Mouse (Mus musculus): ENCODE measurements at regions not wholly inside any gene's neighbourhood (a gene's known extent, or its start where the extent isn't known, plus 50 kb on each side); places are given as distances from the start of the nearest gene placed in this dataset.

GRCm38 (mm10) chr9:117967080-117967479, 73.2 kb upstream of the Azi2 start:
- no peaks in the 10 kb centered on the region for H3K9me3 ChIP-seq
- H3K36me3 ChIP-seq: no peaks in the 10 kb centered on the region
- H3K27me3 ChIP-seq: no peaks in the 10 kb centered on the region
- H3K4me3 ChIP-seq: no peak overlapping the region
- peaks cover 4% of the 10 kb centered on the region; the same call in 1 of the 2 replicates for H3K4me1 ChIP-seq (replicated peaks)
- H3K9ac ChIP-seq: no peak overlapping the region
- WGBS: 60% methylated on average over 2 of the region's 2 CpGs
- no peak overlapping the region for H3K27ac ChIP-seq
- no peak overlapping the region for H3K4me2 ChIP-seq
- ATAC-seq (ENCODE audit: low FRiP score): no peak

GRCm38 (mm10) chr9:117966326-117966989, 73.8 kb upstream of the Azi2 start:
- WGBS: 62% methylated on average over 10 of the region's 10 CpGs
- H3K36me3 ChIP-seq: no peaks in the 10 kb centered on the region
- peaks cover 4% of the 10 kb centered on the region; the same call in 1 of the 2 replicates for H3K4me1 ChIP-seq (replicated peaks)
- H3K4me2 ChIP-seq: no peak overlapping the region
- H3K9ac ChIP-seq: peak overlapping the region; percentile 35; the same call in 1 of the 2 replicates
- H3K4me3 ChIP-seq: no peak overlapping the region
- ATAC-seq (ENCODE audit: low FRiP score): no peak
- no peaks in the 10 kb centered on the region for H3K9me3 ChIP-seq
- no peaks in the 10 kb centered on the region for H3K27me3 ChIP-seq
- H3K27ac ChIP-seq: no peak overlapping the region

GRCm38 (mm10) chr9:117962088-117963030, 77.9 kb upstream of the Azi2 start:
- Histone ChIP-seq H3K4me2 (no peak overlapping the region), H3K27ac (no peak overlapping the region), H3K27me3 (no peaks in the 10 kb centered on the region), H3K36me3 (no peaks in the 10 kb centered on the region), H3K4me1 (replicated peaks) (peaks cover 4% of the 10 kb centered on the region; the same call in 1 of the 2 replicates), H3K9ac (no peak overlapping the region), H3K4me3 (no peak overlapping the region), H3K9me3 (no peaks in the 10 kb centered on the region)
- WGBS: 53% methylated on average over 9 of the region's 9 CpGs
- ATAC-seq (ENCODE audit: low FRiP score): no peak

- H3K9me3 ChIP-seq: no peaks in the 10 kb centered on the region
- peaks cover 11% of the 10 kb centered on the region for H3K4me1 ChIP-seq (replicated peaks)
- H3K9ac ChIP-seq: no peak overlapping the region
- no peaks in the 10 kb centered on the region for H3K27me3 ChIP-seq
- H3K27ac ChIP-seq: no peak overlapping the region
- H3K36me3 ChIP-seq: no peaks in the 10 kb centered on the region
- 98% methylated on average over 2 of the region's 2 CpGs for WGBS
- H3K4me3 ChIP-seq: no peak overlapping the region
- ATAC-seq (ENCODE audit: low FRiP score): no peak
- H3K4me2 ChIP-seq: no peak overlapping the region
These were observed 80.5 kb upstream of the Azi2 start for GRCm38 (mm10) chr9:117959845-117960244.

- no peak overlapping the region for H3K9ac ChIP-seq
- H3K36me3 ChIP-seq: no peaks in the 10 kb centered on the region
- 62% methylated on average over 2 of the region's 2 CpGs for WGBS
- no peaks in the 10 kb centered on the region for H3K27me3 ChIP-seq
- H3K27ac ChIP-seq: no peak overlapping the region
- ATAC-seq (ENCODE audit: low FRiP score): no peak
- H3K4me1 ChIP-seq (replicated peaks): peaks cover 11% of the 10 kb centered on the region
- H3K4me2 ChIP-seq: no peak overlapping the region
- H3K9me3 ChIP-seq: no peaks in the 10 kb centered on the region
- no peak overlapping the region for H3K4me3 ChIP-seq
These were observed 83.1 kb upstream of the Azi2 start for GRCm38 (mm10) chr9:117957195-117957594.

- H3K4me1 ChIP-seq (replicated peaks): peaks cover 11% of the 10 kb centered on the region
- 29% methylated on average over 2 of the region's 2 CpGs for WGBS
- ATAC-seq (ENCODE audit: low FRiP score): no peak
- no peak overlapping the region for H3K4me3 ChIP-seq
- no peak overlapping the region for H3K9ac ChIP-seq
- H3K27ac ChIP-seq: 0 out of 2 replicates have a peak overlapping the region, but pooled peaks have one; percentile 8
- no peaks in the 10 kb centered on the region for H3K27me3 ChIP-seq
- H3K4me2 ChIP-seq: no peak overlapping the region
- no peaks in the 10 kb centered on the region for H3K9me3 ChIP-seq
- no peaks in the 10 kb centered on the region for H3K36me3 ChIP-seq
These were observed 83.6 kb upstream of the Azi2 start for GRCm38 (mm10) chr9:117956691-117957090.

- ATAC-seq (ENCODE audit: low FRiP score): no peak
- no peaks in the 10 kb centered on the region for H3K27me3 ChIP-seq
- 0 out of 2 replicates have a peak, but pooled peaks cover 4% of the 10 kb centered on the region for H3K4me1 ChIP-seq (replicated peaks)
- WGBS: 85% methylated on average over 7 of the region's 7 CpGs
- H3K27ac ChIP-seq: no peak overlapping the region
- H3K4me3 ChIP-seq: no peak overlapping the region
- no peaks in the 10 kb centered on the region for H3K9me3 ChIP-seq
- H3K4me2 ChIP-seq: no peak overlapping the region
- no peaks in the 10 kb centered on the region for H3K36me3 ChIP-seq
- no peak overlapping the region for H3K9ac ChIP-seq
These were observed 112.8 kb upstream of the Azi2 start for GRCm38 (mm10) chr9:117927466-117927847.

GRCm38 (mm10) chr9:117926700-117927465, 113.4 kb upstream of the Azi2 start:
- Histone ChIP-seq H3K9me3 (no peaks in the 10 kb centered on the region), H3K36me3 (no peaks in the 10 kb centered on the region), H3K4me1 (replicated peaks) (0 out of 2 replicates have a peak, but pooled peaks cover 5% of the 10 kb centered on the region), H3K27ac (no peak overlapping the region), H3K4me2 (no peak overlapping the region), H3K9ac (no peak overlapping the region), H3K27me3 (no peaks in the 10 kb centered on the region), H3K4me3 (no peak overlapping the region)
- WGBS: 84% methylated on average over 5 of the region's 5 CpGs
- ATAC-seq (ENCODE audit: low FRiP score): no peak

- Histone ChIP-seq H3K4me1 (replicated peaks) (0 out of 2 replicates have a peak, but pooled peaks cover 5% of the 10 kb centered on the region), H3K27me3 (no peaks in the 10 kb centered on the region), H3K27ac (no peak overlapping the region), H3K4me3 (no peak overlapping the region), H3K4me2 (no peak overlapping the region), H3K36me3 (no peaks in the 10 kb centered on the region), H3K9ac (no peak overlapping the region), H3K9me3 (peaks cover 3% of the 10 kb centered on the region; the same call in 1 of the 2 replicates)
- no peak for ATAC-seq (ENCODE audit: low FRiP score)
- whole genome bisulfite sequencing: 63% methylated on average over 4 of the region's 4 CpGs
These were observed 117.3 kb upstream of the Azi2 start for GRCm38 (mm10) chr9:117922992-117923391.

- no peaks in the 10 kb centered on the region for H3K4me1 ChIP-seq (replicated peaks)
- no peaks in the 10 kb centered on the region for H3K27me3 ChIP-seq
- H3K9ac ChIP-seq: no peak overlapping the region
- no peak overlapping the region for H3K4me2 ChIP-seq
- H3K27ac ChIP-seq: no peak overlapping the region
- no peaks in the 10 kb centered on the region for H3K36me3 ChIP-seq
- no peaks in the 10 kb centered on the region for H3K9me3 ChIP-seq
- no peak for ATAC-seq (ENCODE audit: low FRiP score)
- no peak overlapping the region for H3K4me3 ChIP-seq
- WGBS: 94% methylated on average over 10 of the region's 10 CpGs
These were observed 132.3 kb upstream of the Azi2 start for GRCm38 (mm10) chr9:117907895-117908424.

- no peak for ATAC-seq (ENCODE audit: low FRiP score)
These were observed 135.1 kb upstream of the Azi2 start for GRCm38 (mm10) chr9:117905045-117905747.

More at GRCm38 (mm10) chr9:117905045-117905747, 135.1 kb upstream of the Azi2 start:
- Histone ChIP-seq H3K27ac (no peak overlapping the region), H3K4me1 (replicated peaks) (no peaks in the 10 kb centered on the region), H3K4me2 (no peak overlapping the region), H3K9ac (no peak overlapping the region), H3K4me3 (no peak overlapping the region), H3K27me3 (no peaks in the 10 kb centered on the region), H3K9me3 (no peaks in the 10 kb centered on the region), H3K36me3 (no peaks in the 10 kb centered on the region)
- 89% methylated on average over 10 of the region's 10 CpGs for WGBS

All from hindbrain, embryonic 13.5 days (tissue).